Mouse (Mus musculus): Measurements from ENCODE around the gene Ppp1r36. TPM values are rescaled to one million over a fixed set of nuclear protein-coding genes. Genes with fewer than 3 reads are reported as not detected.
A peak's percentile ranks its signal among the peaks of the same experiment; 100 is the strongest.

Gene Ppp1r36
- polyA plus RNA-seq, 1 experiment from 2014 or later: 1.9 TPM

DNA sequence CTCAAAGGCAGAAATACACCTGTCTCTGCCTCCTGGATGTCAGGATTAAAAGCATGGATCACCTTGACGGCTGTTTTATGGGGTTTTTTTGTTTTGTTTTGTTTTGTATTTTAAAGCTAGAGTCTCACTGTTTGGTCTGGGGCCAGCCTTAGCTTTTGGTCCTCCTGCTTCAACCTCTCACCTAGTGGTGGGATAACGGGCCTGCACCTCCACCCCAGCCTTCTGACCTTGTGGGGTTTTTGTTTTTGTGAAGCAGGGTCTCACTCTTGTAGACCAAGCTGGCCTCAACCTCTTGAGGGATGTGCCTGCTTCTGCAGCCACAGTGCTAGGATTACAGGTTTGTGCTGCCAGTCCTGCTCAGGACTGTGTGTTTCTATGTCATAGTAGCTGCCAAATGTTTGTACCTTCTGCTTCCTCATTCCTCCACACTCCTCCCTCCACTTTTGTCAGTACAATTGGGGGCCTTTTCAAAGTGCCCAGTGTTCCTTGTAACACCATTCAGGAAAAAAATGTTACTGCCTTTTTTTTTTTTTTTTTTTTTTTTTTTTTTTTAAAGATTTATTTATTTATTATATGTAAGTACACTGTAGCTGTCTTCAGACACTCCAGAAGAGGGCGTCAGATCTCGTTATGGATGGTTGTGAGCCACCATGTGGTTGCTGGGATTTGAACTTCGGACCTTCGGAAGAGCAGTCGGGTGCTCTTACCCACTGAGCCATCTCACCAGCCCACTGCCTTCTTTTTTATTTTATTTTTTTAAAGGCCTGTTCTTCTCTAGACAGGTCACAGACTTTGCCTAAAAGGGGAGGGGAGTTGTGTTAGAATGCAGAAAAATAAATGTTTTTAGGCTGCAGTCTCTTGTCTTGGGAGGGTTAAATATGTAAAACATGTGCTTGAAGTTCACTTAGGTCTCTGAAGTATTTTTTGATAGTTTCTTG, 44.2 kb upstream of the Ppp1r36 start:
- WGBS: 82% methylated on average over 5 of the region's 7 CpGs
- no peaks in the 10 kb centered on the region for H3K9me3 ChIP-seq (ENCODE audit: control insufficient read depth, low read length)
- no peaks in the 10 kb centered on the region for H3K36me3 ChIP-seq (ENCODE audit: control insufficient read depth, insufficient read depth, low read length)
- H3K4me3 ChIP-seq (ENCODE audit: low read depth, low read length): no peak overlapping the region
- no peak overlapping the region for H3K9ac ChIP-seq (ENCODE audit: low read depth, low read length)
- DNase-seq (ENCODE audit: low spot score) (peak; percentile 20), ATAC-seq (ENCODE audit: low FRiP score) (no peak)
- 0 out of 2 replicates have a peak, but pooled peaks cover 7% of the 10 kb centered on the region for H3K4me1 ChIP-seq (replicated peaks; ENCODE audit: control insufficient read depth, insufficient read depth, low read length)
- H3K27me3 ChIP-seq (ENCODE audit: control insufficient read depth, insufficient read depth, low read length): no peaks in the 10 kb centered on the region
- no peak overlapping the region for H3K4me2 ChIP-seq (replicated peaks; ENCODE audit: low read depth, low read length)
- H3K27ac ChIP-seq (ENCODE audit: low read depth, low read length): no peak overlapping the region

DNA sequence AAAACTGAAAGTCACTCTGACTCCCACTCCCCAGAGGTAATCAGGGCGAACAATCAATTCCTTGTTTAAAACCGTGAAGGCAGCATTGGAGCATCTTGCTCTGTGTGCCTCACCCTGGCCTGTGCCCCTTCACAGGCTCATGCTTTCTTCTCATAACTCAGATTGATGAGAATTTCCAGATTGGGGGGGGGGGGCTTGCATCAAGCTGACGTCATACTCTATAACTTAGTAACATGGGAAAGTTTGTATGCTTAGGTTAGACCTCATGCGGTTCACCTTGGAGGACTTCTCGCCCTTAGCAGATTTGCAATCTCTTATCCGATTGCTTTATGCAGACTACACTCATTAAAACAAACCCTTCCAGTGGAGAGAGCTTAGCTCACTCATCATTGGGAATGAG, 43.3 kb upstream of the Ppp1r36 start:
- WGBS: 64% methylated on average over 6 of the region's 6 CpGs
- DNase-seq (ENCODE audit: low spot score): no peak
- no peak overlapping the region for H3K4me2 ChIP-seq (replicated peaks; ENCODE audit: low read depth, low read length)
- 0 out of 2 replicates have a peak, but pooled peaks cover 5% of the 10 kb centered on the region for H3K4me1 ChIP-seq (replicated peaks; ENCODE audit: control insufficient read depth, insufficient read depth, low read length)
- H3K27ac ChIP-seq (ENCODE audit: low read depth, low read length): no peak overlapping the region
- no peak overlapping the region for H3K9ac ChIP-seq (ENCODE audit: low read depth, low read length)
- no peaks in the 10 kb centered on the region for H3K36me3 ChIP-seq (ENCODE audit: control insufficient read depth, insufficient read depth, low read length)
- H3K4me3 ChIP-seq (ENCODE audit: low read depth, low read length): no peak overlapping the region
- no peaks in the 10 kb centered on the region for H3K27me3 ChIP-seq (ENCODE audit: control insufficient read depth, insufficient read depth, low read length)
- no peaks in the 10 kb centered on the region for H3K9me3 ChIP-seq (ENCODE audit: control insufficient read depth, low read length)
- ATAC-seq (ENCODE audit: low FRiP score): no peak

DNA sequence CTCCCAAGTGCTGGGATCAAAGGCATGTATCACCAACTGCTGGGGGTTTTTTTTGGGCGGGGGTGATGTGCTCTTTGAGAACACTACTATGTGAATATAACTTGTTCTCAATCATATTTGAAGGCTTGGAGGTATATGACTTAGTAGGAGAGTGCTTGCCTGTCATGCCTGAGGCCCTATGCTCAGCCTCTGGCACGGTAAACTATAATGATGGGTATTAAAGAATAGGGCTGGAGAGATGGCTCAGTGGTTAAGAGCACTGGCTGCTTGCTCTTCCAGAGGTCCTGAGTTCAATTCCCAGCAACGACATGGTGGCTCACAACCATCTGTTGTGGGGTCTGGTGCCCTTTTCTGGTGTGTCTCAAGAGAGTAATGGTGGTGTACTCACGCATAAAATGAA, 42.4 kb upstream of the Ppp1r36 start:
- no peak overlapping the region for H3K4me3 ChIP-seq (ENCODE audit: low read depth, low read length)
- ATAC-seq (ENCODE audit: low FRiP score): no peak
- 83% methylated on average over 4 of the region's 4 CpGs for WGBS
- H3K4me1 ChIP-seq (replicated peaks; ENCODE audit: control insufficient read depth, insufficient read depth, low read length): 0 out of 2 replicates have a peak, but pooled peaks cover 5% of the 10 kb centered on the region
- no peak overlapping the region for H3K9ac ChIP-seq (ENCODE audit: low read depth, low read length)
- H3K27ac ChIP-seq (ENCODE audit: low read depth, low read length): no peak overlapping the region
- H3K4me2 ChIP-seq (replicated peaks; ENCODE audit: low read depth, low read length): no peak overlapping the region
- H3K27me3 ChIP-seq (ENCODE audit: control insufficient read depth, insufficient read depth, low read length): no peaks in the 10 kb centered on the region
- H3K36me3 ChIP-seq (ENCODE audit: control insufficient read depth, insufficient read depth, low read length): no peaks in the 10 kb centered on the region
- DNase-seq (ENCODE audit: low spot score): no peak
- H3K9me3 ChIP-seq (ENCODE audit: control insufficient read depth, low read length): no peaks in the 10 kb centered on the region

DNA sequence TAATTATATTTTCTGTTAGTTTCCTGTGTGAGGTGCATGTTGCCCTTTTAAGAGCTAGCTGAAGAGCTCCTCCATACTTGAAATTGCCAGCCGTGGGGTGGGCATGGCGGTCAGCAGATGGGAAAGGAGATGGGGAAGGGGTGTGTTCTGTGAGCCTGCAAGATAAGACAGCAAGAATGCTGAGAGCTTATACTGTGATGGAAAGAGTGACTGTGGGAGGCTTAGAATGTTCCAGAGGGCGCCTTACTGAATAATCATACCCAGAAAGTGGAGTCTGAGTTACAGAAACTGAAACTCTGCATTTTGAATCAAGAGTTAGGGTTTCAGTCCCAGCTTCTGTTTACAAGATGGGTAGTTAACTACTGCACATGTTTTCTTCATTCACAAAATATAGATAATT, 41.8 kb upstream of the Ppp1r36 start:
- Histone ChIP-seq H3K4me1 (replicated peaks; ENCODE audit: control insufficient read depth, insufficient read depth, low read length) (0 out of 2 replicates have a peak, but pooled peaks cover 5% of the 10 kb centered on the region), H3K4me3 (ENCODE audit: low read depth, low read length) (no peak overlapping the region), H3K9me3 (ENCODE audit: control insufficient read depth, low read length) (no peaks in the 10 kb centered on the region), H3K36me3 (ENCODE audit: control insufficient read depth, insufficient read depth, low read length) (no peaks in the 10 kb centered on the region), H3K9ac (ENCODE audit: low read depth, low read length) (no peak overlapping the region), H3K27me3 (ENCODE audit: control insufficient read depth, insufficient read depth, low read length) (no peaks in the 10 kb centered on the region), H3K27ac (ENCODE audit: low read depth, low read length) (no peak overlapping the region), H3K4me2 (replicated peaks; ENCODE audit: low read depth, low read length) (no peak overlapping the region)
- DNase-seq (ENCODE audit: low spot score): no peak
- 90% methylated on average over 3 of the region's 3 CpGs for WGBS
- ATAC-seq (ENCODE audit: low FRiP score): no peak

DNA sequence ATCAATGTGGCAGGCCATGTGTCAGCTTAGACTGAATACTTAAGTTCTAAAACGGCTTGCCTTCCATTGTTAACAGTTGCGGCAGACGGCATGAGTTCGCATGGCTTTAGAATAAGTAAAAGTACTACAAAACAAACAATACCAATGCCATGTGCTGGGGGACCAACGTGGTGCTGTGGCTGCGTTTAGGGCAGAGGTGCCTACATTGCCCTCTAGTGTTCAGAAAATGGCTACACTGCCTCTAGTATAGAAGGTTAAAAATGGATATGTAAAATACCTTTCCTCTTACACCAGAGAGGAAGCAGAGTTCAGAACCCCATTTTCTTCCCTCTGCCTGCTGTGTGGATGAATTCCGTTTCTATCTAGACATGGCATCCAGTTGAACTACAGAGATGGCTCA, 40.7 kb upstream of the Ppp1r36 start:
- Histone ChIP-seq H3K4me3 (ENCODE audit: low read depth, low read length) (no peak overlapping the region), H3K27ac (ENCODE audit: low read depth, low read length) (no peak overlapping the region), H3K9me3 (ENCODE audit: control insufficient read depth, low read length) (no peaks in the 10 kb centered on the region), H3K9ac (ENCODE audit: low read depth, low read length) (no peak overlapping the region), H3K36me3 (ENCODE audit: control insufficient read depth, insufficient read depth, low read length) (no peaks in the 10 kb centered on the region), H3K4me2 (replicated peaks; ENCODE audit: low read depth, low read length) (no peak overlapping the region), H3K4me1 (replicated peaks; ENCODE audit: control insufficient read depth, insufficient read depth, low read length) (0 out of 2 replicates have a peak, but pooled peaks cover 5% of the 10 kb centered on the region), H3K27me3 (ENCODE audit: control insufficient read depth, insufficient read depth, low read length) (no peaks in the 10 kb centered on the region)
- ATAC-seq (ENCODE audit: low FRiP score) (no peak), DNase-seq (ENCODE audit: low spot score) (peak; percentile 40)
- WGBS: 42% methylated on average over 7 of the region's 7 CpGs

DNA sequence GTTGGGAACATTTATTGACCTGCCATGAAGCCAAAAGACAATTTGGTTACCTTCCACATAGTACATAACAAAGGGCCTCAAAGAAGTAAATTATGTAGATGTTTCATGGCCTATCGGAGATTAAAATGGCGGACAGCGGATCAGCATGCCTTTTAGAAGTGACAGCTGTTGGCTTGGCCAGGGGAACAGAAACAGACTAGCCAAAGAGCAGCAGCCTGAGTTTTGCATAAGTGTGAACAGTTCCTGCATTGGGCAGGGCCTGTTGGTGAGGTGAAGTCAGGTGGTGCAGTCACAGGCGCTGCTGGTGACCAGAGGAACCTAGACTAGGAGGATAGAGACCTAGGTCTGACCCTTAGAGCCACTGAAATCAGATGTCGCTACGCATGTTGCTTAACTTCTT, 40.3 kb upstream of the Ppp1r36 start:
- Histone ChIP-seq H3K27ac (ENCODE audit: low read depth, low read length) (no peak overlapping the region), H3K4me1 (replicated peaks; ENCODE audit: control insufficient read depth, insufficient read depth, low read length) (0 out of 2 replicates have a peak, but pooled peaks cover 4% of the 10 kb centered on the region), H3K36me3 (ENCODE audit: control insufficient read depth, insufficient read depth, low read length) (no peaks in the 10 kb centered on the region), H3K4me2 (replicated peaks; ENCODE audit: low read depth, low read length) (no peak overlapping the region), H3K27me3 (ENCODE audit: control insufficient read depth, insufficient read depth, low read length) (no peaks in the 10 kb centered on the region), H3K9ac (ENCODE audit: low read depth, low read length) (no peak overlapping the region), H3K9me3 (ENCODE audit: control insufficient read depth, low read length) (no peaks in the 10 kb centered on the region), H3K4me3 (ENCODE audit: low read depth, low read length) (no peak overlapping the region)
- DNase-seq (ENCODE audit: low spot score) (no peak), ATAC-seq (ENCODE audit: low FRiP score) (no peak)
- WGBS: 96% methylated on average over 6 of the region's 6 CpGs

DNA sequence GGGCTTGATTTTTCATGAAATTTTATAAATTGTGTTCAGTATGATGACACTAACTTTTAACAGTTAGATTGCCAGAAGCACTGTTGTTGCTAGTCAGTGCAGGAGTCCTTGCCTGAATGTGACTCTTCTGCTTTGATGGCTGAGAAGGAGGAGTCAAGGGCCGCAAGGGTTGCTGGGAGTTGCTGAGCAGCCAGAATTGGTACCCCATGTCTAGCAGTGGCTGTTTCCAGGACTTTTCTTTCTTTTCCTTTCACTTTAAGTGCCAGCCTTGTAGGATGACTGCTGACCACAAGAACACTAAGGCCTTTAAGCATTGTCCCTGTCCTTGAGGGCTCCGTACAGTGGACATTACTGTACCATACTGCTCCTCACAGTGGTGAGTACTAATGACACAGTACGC, 39.6 kb upstream of the Ppp1r36 start:
- no peaks in the 10 kb centered on the region for H3K27me3 ChIP-seq (ENCODE audit: control insufficient read depth, insufficient read depth, low read length)
- H3K4me2 ChIP-seq (replicated peaks; ENCODE audit: low read depth, low read length): no peak overlapping the region
- DNase-seq (ENCODE audit: low spot score): no peak
- H3K4me3 ChIP-seq (ENCODE audit: low read depth, low read length): no peak overlapping the region
- no peak for ATAC-seq (ENCODE audit: low FRiP score)
- H3K27ac ChIP-seq (ENCODE audit: low read depth, low read length): no peak overlapping the region
- H3K4me1 ChIP-seq (replicated peaks; ENCODE audit: control insufficient read depth, insufficient read depth, low read length): no peaks in the 10 kb centered on the region
- no peaks in the 10 kb centered on the region for H3K36me3 ChIP-seq (ENCODE audit: control insufficient read depth, insufficient read depth, low read length)
- 92% methylated on average over 3 of the region's 3 CpGs for WGBS
- H3K9ac ChIP-seq (ENCODE audit: low read depth, low read length): no peak overlapping the region
- H3K9me3 ChIP-seq (ENCODE audit: control insufficient read depth, low read length): no peaks in the 10 kb centered on the region

DNA sequence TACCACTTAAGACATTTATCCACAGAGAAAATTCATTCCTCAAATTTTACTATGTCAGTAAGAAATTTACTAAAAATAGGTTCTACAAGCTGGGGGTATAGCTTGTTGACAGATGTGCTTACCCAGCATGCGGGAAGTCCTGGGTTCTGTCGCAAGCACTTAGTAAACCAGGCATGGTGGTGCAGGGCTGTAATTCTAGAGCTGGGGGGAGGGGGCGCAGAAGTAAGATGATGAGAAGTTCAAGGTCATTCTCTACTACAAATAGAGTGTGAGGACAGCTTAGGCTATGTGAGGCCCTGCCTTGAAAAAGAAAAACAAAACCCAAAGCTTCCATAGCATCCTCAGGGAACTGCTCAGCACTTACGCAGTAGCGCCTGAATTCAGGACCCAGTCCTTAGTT, 38.8 kb upstream of the Ppp1r36 start:
- ATAC-seq (ENCODE audit: low FRiP score): no peak
- Histone ChIP-seq H3K36me3 (ENCODE audit: control insufficient read depth, insufficient read depth, low read length) (no peaks in the 10 kb centered on the region), H3K4me2 (replicated peaks; ENCODE audit: low read depth, low read length) (no peak overlapping the region), H3K9ac (ENCODE audit: low read depth, low read length) (no peak overlapping the region), H3K27me3 (ENCODE audit: control insufficient read depth, insufficient read depth, low read length) (no peaks in the 10 kb centered on the region), H3K4me1 (replicated peaks; ENCODE audit: control insufficient read depth, insufficient read depth, low read length) (no peaks in the 10 kb centered on the region), H3K27ac (ENCODE audit: low read depth, low read length) (no peak overlapping the region), H3K9me3 (ENCODE audit: control insufficient read depth, low read length) (no peaks in the 10 kb centered on the region), H3K4me3 (ENCODE audit: low read depth, low read length) (no peak overlapping the region)
- 86% methylated on average over 5 of the region's 5 CpGs for WGBS
- DNase-seq (ENCODE audit: low spot score): no peak

DNA sequence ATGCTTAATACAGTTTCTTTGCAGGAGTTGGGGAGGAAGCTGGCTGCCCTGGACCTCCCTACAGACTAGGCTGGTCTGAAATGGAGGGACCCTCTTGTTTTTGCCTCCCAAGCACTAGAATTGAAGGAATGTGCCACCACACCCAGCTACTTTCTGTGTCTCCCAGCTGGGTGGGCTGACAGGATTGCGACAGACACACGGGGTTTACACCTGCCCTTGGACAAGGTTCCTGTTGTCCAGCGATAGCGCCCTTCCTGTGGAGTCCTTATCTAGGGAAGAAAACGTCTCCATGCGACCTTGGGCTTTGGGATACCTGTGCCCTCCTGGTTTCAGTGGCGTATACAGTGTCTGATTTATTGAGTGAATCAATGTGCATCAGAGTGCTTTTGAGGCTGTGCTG, 37.2 kb upstream of the Ppp1r36 start:
- no peak overlapping the region for H3K27ac ChIP-seq (ENCODE audit: low read depth, low read length)
- 90% methylated on average over 7 of the region's 7 CpGs for WGBS
- H3K4me2 ChIP-seq (replicated peaks; ENCODE audit: low read depth, low read length): no peak overlapping the region
- DNase-seq (ENCODE audit: low spot score) (no peak), ATAC-seq (ENCODE audit: low FRiP score) (no peak)
- H3K36me3 ChIP-seq (ENCODE audit: control insufficient read depth, insufficient read depth, low read length): no peaks in the 10 kb centered on the region
- H3K4me3 ChIP-seq (ENCODE audit: low read depth, low read length): no peak overlapping the region
- no peak overlapping the region for H3K9ac ChIP-seq (ENCODE audit: low read depth, low read length)
- no peaks in the 10 kb centered on the region for H3K4me1 ChIP-seq (replicated peaks; ENCODE audit: control insufficient read depth, insufficient read depth, low read length)
- H3K27me3 ChIP-seq (ENCODE audit: control insufficient read depth, insufficient read depth, low read length): no peaks in the 10 kb centered on the region
- H3K9me3 ChIP-seq (ENCODE audit: control insufficient read depth, low read length): no peaks in the 10 kb centered on the region
